Mouse (Mus musculus) left cerebral cortex, postnatal 10 days (tissue): ENCODE results near the gene Mrpl44. TPM values are rescaled to one million over a fixed set of nuclear protein-coding genes. Genes with fewer than 3 reads are reported as not detected.

Experiments used
- DNase-seq, 2 experiments: peaks; one replicate each; pipeline ENCODE4 v3.0.0; 2021 to 2022; ENCODE audit warnings: low spot score in 2 of 2, mixed read lengths in 1 of 2; ENCODE audit errors: extremely low spot score in 1 of 2
- intact Hi-C: fragments of 180-260 bp; cut with DNase I; formaldehyde crosslinking; loops from one replicate; pipeline ENCODE4 v1.15.1; 2025
- total RNA-seq, 2 experiments: library from RNA; stranded (reverse); gene quantifications; 2 replicates each; pipeline ENCODE4 v1.2.3; 2021

The Mrpl44 gene
- total RNA-seq, 2 experiments from 2014 or later = 20.8 to 22.6 TPM

DNA sequence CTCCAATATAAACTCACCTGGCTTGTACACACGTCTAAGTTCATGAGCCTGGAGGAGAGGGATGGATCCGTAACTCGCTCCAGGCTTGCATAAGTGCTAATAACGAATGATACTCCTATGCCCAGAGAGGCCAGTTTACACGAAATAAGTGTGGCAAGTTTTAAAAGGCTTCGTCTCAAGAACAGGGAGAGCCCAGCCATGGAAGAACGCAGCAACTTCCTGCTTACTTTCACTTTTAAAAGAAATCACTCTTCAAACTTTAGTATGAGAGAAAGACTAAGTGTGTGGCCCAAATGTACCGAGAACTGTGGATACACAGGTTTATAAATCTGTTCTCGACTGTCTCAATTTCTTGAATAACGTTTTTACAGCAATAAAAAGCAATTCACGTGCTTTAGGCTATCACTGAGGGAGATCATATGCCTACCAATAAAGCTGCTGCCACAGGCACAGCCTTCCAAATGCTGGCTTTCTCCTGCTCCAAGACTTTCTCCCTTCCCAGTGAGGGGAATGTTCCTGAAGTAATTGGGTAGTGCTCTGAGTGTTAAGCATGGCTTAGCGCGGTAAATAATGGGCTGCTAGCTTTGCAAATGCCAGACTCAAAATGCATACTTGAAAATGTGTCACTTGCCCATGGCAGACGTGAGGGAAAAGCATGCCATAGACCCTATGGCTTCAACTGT lies 48.3 kb downstream of the Mrpl44 start:
- intact Hi-C loops = no loop called here
- DNase-seq = no peak

Other genes starting within 250 kb of the Mrpl44 start
- 1 to 10 TPM; 2.6 to 2.7 TPM for gene Ap1s3, start 104.0 kb upstream of the Mrpl44 start, total RNA-seq
- gene Wdfy1, start 125 bp downstream of the Mrpl44 start, total RNA-seq = 10 to 100 TPM; 42.8 to 44.3 TPM
- 100 to 1,000 TPM; 186 to 189 TPM for gene Serpine2, start 85.2 kb downstream of the Mrpl44 start, total RNA-seq